Mouse (Mus musculus) cerebellum, adult 18-20 months (tissue): ENCODE results near the gene Tmem198.
A peak's percentile ranks its signal among the peaks of the same experiment; 100 is the strongest.

Experiments used
- DNase-seq, 2 experiments: peaks; one replicate each; pipeline ENCODE4 v3.0.0; 2021

Tmem198 gene

GRCm38 (mm10) chr1:75490785-75491551, 11.6 kb downstream of the Tmem198 start:
- DNase-seq, result no peak

- DNase-seq, result no peak
These were observed 13.3 kb downstream of the Tmem198 start for GRCm38 (mm10) chr1:75492579-75493170.

GRCm38 (mm10) chr1:75494878-75495548, 15.7 kb downstream of the Tmem198 start:
- DNase-seq, result peak; percentile 54

GRCm38 (mm10) chr1:75498897-75499296, 19.6 kb downstream of the Tmem198 start:
- DNase-seq, result no peak

GRCm38 (mm10) chr1:75499441-75499840, 20.1 kb downstream of the Tmem198 start:
- no peak for DNase-seq

GRCm38 (mm10) chr1:75501905-75502304, 22.6 kb downstream of the Tmem198 start:
- no peak for DNase-seq

GRCm38 (mm10) chr1:75502945-75503650, 23.8 kb downstream of the Tmem198 start:
- no peak for DNase-seq

GRCm38 (mm10) chr1:75503651-75503980, 24.3 kb downstream of the Tmem198 start:
- no peak for DNase-seq

- DNase-seq, result no peak
These were observed 25.1 kb downstream of the Tmem198 start for GRCm38 (mm10) chr1:75504256-75505045.

GRCm38 (mm10) chr1:75505159-75505955, 26.0 kb downstream of the Tmem198 start:
- DNase-seq, result peak; percentile 90 to 92

- peak; percentile 48 to 68 for DNase-seq
These were observed 26.9 kb downstream of the Tmem198 start, which contains the start of gene Obsl1 for GRCm38 (mm10) chr1:75505956-75506831. Obsl1 (minus strand) TSS chr1:75506452.

GRCm38 (mm10) chr1:75507006-75507405, 27.7 kb downstream of the Tmem198 start, which contains the start of gene Inha:
Inha (plus strand) TSS chr1:75507077.
- DNase-seq, result no peak

GRCm38 (mm10) chr1:75509586-75509985, 30.3 kb downstream of the Tmem198 start:
- no peak for DNase-seq

- DNase-seq, result no peak
These were observed 30.8 kb downstream of the Tmem198 start for GRCm38 (mm10) chr1:75510154-75510553.

GRCm38 (mm10) chr1:75511437-75512210, 32.3 kb downstream of the Tmem198 start:
- no peak for DNase-seq

- no peak for DNase-seq
These were observed 33.2 kb downstream of the Tmem198 start for GRCm38 (mm10) chr1:75512550-75512949.

GRCm38 (mm10) chr1:75516703-75517380, 37.5 kb downstream of the Tmem198 start:
- DNase-seq, result no peak

GRCm38 (mm10) chr1:75517984-75518383, 38.7 kb downstream of the Tmem198 start:
- no peak for DNase-seq

- DNase-seq, result no peak
These were observed 39.1 kb downstream of the Tmem198 start for GRCm38 (mm10) chr1:75518427-75518826.
